Mouse (Mus musculus) B cell, adult 67 days (primary cell): ENCODE measurements around the gene Olfr1143. TPM values are rescaled to one million over a fixed set of nuclear protein-coding genes. Genes with fewer than 3 reads are reported as not detected.

Experiments used
- total RNA-seq, 2 experiments: library from RNA; stranded (reverse); gene quantifications; 4 replicates each; pipeline ENCODE4 v1.2.4; 2023

Olfr1143 gene
- not detected for total RNA-seq

DNA sequence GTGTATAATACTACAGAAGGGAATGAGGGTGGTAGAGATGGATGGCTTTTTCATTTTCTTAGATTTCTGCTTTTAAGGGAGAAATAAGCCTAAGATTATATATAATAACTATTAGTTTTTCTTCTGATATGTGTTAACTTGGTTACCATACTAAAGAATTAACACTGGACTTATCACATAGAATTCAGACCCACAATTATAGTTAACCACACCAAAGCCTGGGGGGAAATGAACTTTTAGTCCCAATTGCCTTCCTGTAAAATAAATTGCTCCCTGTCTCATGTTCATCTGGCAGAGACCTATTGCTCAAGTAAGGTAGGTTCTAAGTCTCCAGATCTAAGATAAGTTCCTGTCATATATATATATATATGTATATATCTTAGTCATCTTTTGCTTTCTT, at the start of gene Olfr1143:
Gene Olfr1143 (plus strand): TSS at position 301 of the 400 bp plus-strand sequence.

DNA sequence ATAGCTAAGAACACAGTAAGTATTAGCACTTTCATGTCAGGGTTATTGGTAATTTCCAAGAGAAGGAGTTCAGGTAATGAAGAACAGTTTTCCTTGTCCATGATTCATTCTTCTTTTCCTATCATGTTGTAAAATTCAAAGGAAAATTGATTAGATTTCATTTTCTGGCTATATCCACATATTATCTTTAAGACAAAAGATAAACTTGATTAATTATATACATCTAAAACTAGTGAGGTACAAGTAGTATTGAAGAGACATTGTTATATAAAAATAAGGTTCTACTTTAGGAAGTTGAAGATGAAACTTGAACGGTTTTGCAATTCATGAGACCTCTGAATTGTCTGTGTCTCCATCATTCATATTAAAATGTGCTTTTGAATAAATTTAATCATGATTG, 46.5 kb upstream of the Olfr1143 start, which contains the start of gene Olfr1141:
Gene Olfr1141 (minus strand): TSS at position 101 of the 400 bp plus-strand sequence.

DNA sequence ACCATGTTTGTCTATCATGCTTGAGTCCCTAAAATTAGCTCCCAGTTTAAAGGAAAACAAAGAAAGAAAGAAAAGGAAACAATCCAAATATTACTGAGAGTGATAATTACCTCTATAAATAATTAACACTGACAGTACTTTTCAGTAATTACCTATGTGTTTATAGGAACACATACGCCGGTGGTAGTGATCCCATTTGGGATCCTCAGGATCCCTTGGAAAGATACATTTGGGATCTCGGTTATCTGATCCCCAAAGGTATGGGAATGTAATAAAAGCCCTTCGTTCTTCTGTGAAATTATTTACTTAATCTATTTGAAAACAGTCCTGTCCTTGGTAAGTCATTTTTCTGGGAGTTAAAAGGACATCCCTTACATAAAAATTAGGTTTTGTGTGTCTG, 21.2 kb upstream of the Olfr1143 start, which contains the start of gene Olfr152:
Gene Olfr152 (plus strand): TSS at position 301 of the 400 bp plus-strand sequence.

DNA sequence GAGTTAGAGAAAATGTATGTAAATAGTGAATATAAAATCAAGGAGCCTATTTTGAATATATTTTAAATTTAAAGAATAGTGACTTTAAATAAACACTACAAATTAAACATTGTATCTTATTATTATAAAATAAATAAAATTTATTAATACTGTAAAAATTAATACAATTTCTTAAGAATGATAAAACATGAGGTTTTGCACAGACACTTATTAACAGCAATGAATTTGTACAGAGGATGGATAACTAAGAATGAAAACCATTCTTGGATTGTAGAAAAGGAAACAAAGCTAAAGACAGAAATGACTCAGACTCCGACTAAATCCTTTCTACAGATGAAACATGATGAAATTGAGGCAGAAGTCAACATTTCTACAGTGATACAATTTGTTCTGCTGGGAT, 9.1 kb downstream of the Olfr1143 start, which contains the start of gene Olfr1145:
Gene Olfr1145 (plus strand): TSS at position 301 of the 400 bp plus-strand sequence.

DNA sequence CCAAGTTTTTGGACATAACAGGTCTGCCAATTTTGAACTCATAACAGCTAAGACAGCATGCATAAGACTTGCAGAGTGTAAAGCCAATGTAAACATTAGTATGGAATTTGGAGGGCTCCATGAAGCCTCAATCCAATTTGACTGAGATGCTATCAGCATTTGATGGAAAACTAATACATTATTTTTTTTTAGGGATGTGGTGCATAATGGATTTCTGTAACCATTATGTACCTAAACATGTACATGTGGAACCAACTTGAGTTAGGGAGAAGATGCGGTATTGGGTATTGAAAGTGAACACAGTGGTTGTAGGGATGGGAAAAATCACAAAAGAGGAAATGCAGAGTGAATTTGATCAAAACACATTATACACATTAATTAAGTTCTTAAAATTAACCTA, 29.8 kb downstream of the Olfr1143 start, which contains the start of gene Olfr1148:
Gene Olfr1148 (plus strand): TSS at position 301 of the 400 bp plus-strand sequence.

DNA sequence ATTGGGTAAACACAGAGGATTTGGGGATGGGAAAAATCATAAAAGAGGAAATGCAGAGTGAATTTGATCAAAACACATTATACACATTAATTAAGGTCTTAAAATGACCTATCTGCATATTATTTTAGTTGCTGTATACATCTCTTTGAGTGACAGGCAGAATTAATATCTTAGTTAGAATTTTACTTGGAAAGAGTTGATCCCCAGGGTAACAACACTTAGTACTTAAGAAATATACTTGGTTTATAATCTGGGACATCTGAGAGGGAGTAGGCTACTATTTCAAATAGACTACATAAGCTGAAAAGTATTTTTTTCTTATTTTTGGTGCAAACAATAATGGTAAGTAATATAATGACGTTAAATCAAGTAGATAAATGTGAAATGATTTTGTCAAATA, 43.3 kb downstream of the Olfr1143 start, which contains the start of gene Olfr1150-ps1:
Gene Olfr1150-ps1 (plus strand): TSS at position 301 of the 400 bp plus-strand sequence.

Other genes starting within 250 kb of the Olfr1143 start
- gene Olfr1129, start 226.7 kb upstream of the Olfr1143 start, total RNA-seq, result not detected
- gene Olfr1130, start 194.4 kb upstream of the Olfr1143 start, total RNA-seq, result not detected
- not detected for gene Olfr1131, start 173.5 kb upstream of the Olfr1143 start, total RNA-seq
- not detected for gene Olfr1132, start 163.1 kb upstream of the Olfr1143 start, total RNA-seq
- gene Olfr1133, start 153.2 kb upstream of the Olfr1143 start, total RNA-seq, result not detected
- not detected for gene Olfr1134, start 142.1 kb upstream of the Olfr1143 start, total RNA-seq
- not detected for gene Olfr1135, start 126.9 kb upstream of the Olfr1143 start, total RNA-seq
- not detected for gene Olfr1136, start 106.6 kb upstream of the Olfr1143 start, total RNA-seq
- gene Olfr1137, start 87.4 kb upstream of the Olfr1143 start, total RNA-seq, result not detected
- not detected for gene Olfr1138, start 60.6 kb upstream of the Olfr1143 start, total RNA-seq
- gene Olfr1140, start 56.8 kb upstream of the Olfr1143 start, total RNA-seq, result not detected
- not detected for gene Olfr1141, start 46.6 kb upstream of the Olfr1143 start, total RNA-seq
- not detected for gene Olfr152, start 21.1 kb upstream of the Olfr1143 start, total RNA-seq
- not detected for gene Olfr1145, start 9.2 kb downstream of the Olfr1143 start, total RNA-seq
- not detected for gene Olfr1148, start 29.9 kb downstream of the Olfr1143 start, total RNA-seq
- not detected for gene Olfr1150-ps1, start 43.4 kb downstream of the Olfr1143 start, total RNA-seq
- not detected for gene Olfr1151, start 55.3 kb downstream of the Olfr1143 start, total RNA-seq
- not detected for gene Olfr1152, start 65.9 kb downstream of the Olfr1143 start, total RNA-seq
- gene Olfr1153, start 94.4 kb downstream of the Olfr1143 start, total RNA-seq, result not detected
- gene Olfr1154, start 104.6 kb downstream of the Olfr1143 start, total RNA-seq, result not detected
- not detected for gene Olfr1155, start 144.5 kb downstream of the Olfr1143 start, total RNA-seq
- not detected for gene Olfr1156, start 152.5 kb downstream of the Olfr1143 start, total RNA-seq
- not detected for gene Olfr1157, start 167.7 kb downstream of the Olfr1143 start, total RNA-seq
- not detected for gene Olfr74, start 174.1 kb downstream of the Olfr1143 start, total RNA-seq
- not detected for gene Olfr1158, start 189.5 kb downstream of the Olfr1143 start, total RNA-seq
- gene Olfr1160, start 207.7 kb downstream of the Olfr1143 start, total RNA-seq, result not detected
- gene Olfr1161, start 222.2 kb downstream of the Olfr1143 start, total RNA-seq, result not detected
- gene Olfr73, start 237.1 kb downstream of the Olfr1143 start, total RNA-seq, result not detected